ENCODE assay signal across 14 mouse cellular contexts in genomic region chr17:13199880-13200409, GRCm38 (mm10). TPM values are rescaled to one million over a fixed set of nuclear protein-coding genes. Genes with fewer than 3 reads are reported as not detected.
DNase-seq lines count a peak whose midpoint lies in the region; ATAC-seq lines count a peak whose summit lies in the region.
"Not testable (repeated sequence)": the region's sequence is repeated elsewhere in the genome, so short reads cannot be mapped to it uniquely, and the experiment has no call there.
"Had no signal": no experiment of that assay in that cellular context is flagged by ENCODE, and none has a peak within 500 bp of the region (broad histone marks: within the 10 kb centered on the region; RNA-seq: fewer than 3 reads in every experiment).

No protein-coding gene starts in this region.

- peak; percentile 74 for DNase-seq in MN1 (ENCODE audit: low spot score)
- peak; percentile 80 for DNase-seq in embryonic facial prominence, embryonic 14.5 days (ENCODE audit: low spot score)
- DNase-seq in kidney, postnatal 4 days = peak; percentile 30 to 33
- DNase-seq in liver, embryonic 13.5 days = not testable (repeated sequence)
- peak; percentile 30 for DNase-seq in right cerebral cortex, postnatal 14 days

- H3K27me3 ChIP-seq in embryonic facial prominence, embryonic 14.5 days (replicated peaks; ENCODE audit: control insufficient read depth, insufficient read depth, low read length); heart, embryonic 12.5 days (replicated peaks); hindbrain, embryonic 15.5 days; liver, embryonic 13.5 days; midbrain, embryonic 13.5 days: not testable (repeated sequence)

- not testable (repeated sequence) for H3K4me2 ChIP-seq in embryonic facial prominence, embryonic 14.5 days (ENCODE audit: low read depth, low read length); heart, embryonic 12.5 days; hindbrain, embryonic 15.5 days; liver, embryonic 13.5 days; midbrain, embryonic 13.5 days (replicated peaks)

- H3K27ac ChIP-seq in embryonic facial prominence, embryonic 14.5 days (replicated peaks; ENCODE audit: low read depth, low read length); heart, embryonic 12.5 days (ENCODE audit: poor library complexity, severe bottlenecking); hindbrain, embryonic 15.5 days (replicated peaks); liver, embryonic 13.5 days; midbrain, embryonic 13.5 days: not testable (repeated sequence)

- not testable (repeated sequence) for H3K4me3 ChIP-seq in embryonic facial prominence, embryonic 14.5 days (ENCODE audit: low read depth, low read length); heart, embryonic 12.5 days; hindbrain, embryonic 15.5 days; liver, embryonic 13.5 days (replicated peaks); midbrain, embryonic 13.5 days (replicated peaks)

- 71% methylated on average over 8 of the region's 9 CpGs for WGBS in embryonic facial prominence, embryonic 14.5 days
- WGBS in heart, embryonic 12.5 days = 73% methylated on average over 8 of the region's 9 CpGs
- WGBS in hindbrain, embryonic 15.5 days = 75% methylated on average over 8 of the region's 9 CpGs
- WGBS in liver, embryonic 13.5 days (ENCODE audit: insufficient replicate concordance) = 66% methylated on average over 8 of the region's 9 CpGs
- 80% methylated on average over 8 of the region's 9 CpGs for WGBS in midbrain, embryonic 13.5 days

- peak; percentile 67 for ATAC-seq in embryonic facial prominence, embryonic 14.5 days (ENCODE audit: low read depth)
- ATAC-seq in heart, embryonic 12.5 days (ENCODE audit: insufficient number of reproducible peaks, low FRiP score) = 0 out of 2 replicates have a peak, but pooled peaks have one; percentile 37
- peak; percentile 76; the same call in 1 of the 2 replicates for ATAC-seq in hindbrain, embryonic 15.5 days (ENCODE audit: low FRiP score, low read depth)
- peak; percentile 15; the same call in 1 of the 2 replicates for ATAC-seq in liver, embryonic 13.5 days (ENCODE audit: low read depth)
- ATAC-seq in midbrain, embryonic 13.5 days = peak; percentile 85

- not testable (repeated sequence) for H3K9ac ChIP-seq in embryonic facial prominence, embryonic 14.5 days (ENCODE audit: low read depth, low read length); heart, embryonic 12.5 days; hindbrain, embryonic 15.5 days; liver, embryonic 13.5 days; midbrain, embryonic 13.5 days (replicated peaks)

- H3K36me3 ChIP-seq in embryonic facial prominence, embryonic 14.5 days (ENCODE audit: control insufficient read depth, insufficient read depth, low read length); heart, embryonic 12.5 days; hindbrain, embryonic 15.5 days; liver, embryonic 13.5 days; midbrain, embryonic 13.5 days: not testable (repeated sequence)

- H3K4me1 ChIP-seq in embryonic facial prominence, embryonic 14.5 days (ENCODE audit: control insufficient read depth, insufficient read depth, low read length); heart, embryonic 12.5 days (replicated peaks); hindbrain, embryonic 15.5 days (replicated peaks); liver, embryonic 13.5 days (replicated peaks); midbrain, embryonic 13.5 days (replicated peaks): not testable (repeated sequence)

- H3K9me3 ChIP-seq in embryonic facial prominence, embryonic 14.5 days (ENCODE audit: control insufficient read depth, low read length) = peaks cover 18% of the 10 kb centered on the region
- peaks cover 46% of the 10 kb centered on the region for H3K9me3 ChIP-seq in heart, embryonic 12.5 days (replicated peaks)
- H3K9me3 ChIP-seq in hindbrain, embryonic 15.5 days = peaks cover 30% of the 10 kb centered on the region
- H3K9me3 ChIP-seq in liver, embryonic 13.5 days (replicated peaks) = peaks cover 36% of the 10 kb centered on the region
- peaks cover 42% of the 10 kb centered on the region for H3K9me3 ChIP-seq in midbrain, embryonic 13.5 days

RNA-seq across cellular contexts. Expression of gene Smok2a, which starts 21.0 kb away (rescaled TPM):
- not detected in 2 replicates for polyA plus RNA-seq in embryonic facial prominence, embryonic 14.5 days (2014; fragmentation: Nextera tagmentation; extraction: Ambion mirVana)
- not detected in 2 replicates for polyA plus RNA-seq in heart, embryonic 12.5 days (2016; fragmentation: Nextera tagmentation; extraction: Ambion mirVana)
- not detected in 2 replicates for polyA plus RNA-seq in hindbrain, embryonic 15.5 days (2015; fragmentation: Nextera tagmentation; extraction: Ambion mirVana)
- polyA plus RNA-seq in liver, embryonic 13.5 days (2015; fragmentation: Nextera tagmentation; extraction: Ambion mirVana) = not detected in 2 replicates
- polyA plus RNA-seq in midbrain, embryonic 13.5 days (2015; fragmentation: Nextera tagmentation; extraction: Ambion mirVana) = not detected in 2 replicates
- polyA plus RNA-seq: cerebellum, adult 2 months; erythroblast, embryonic 14.5 days; kidney, adult 2 months; liver, embryonic 15.5 days; small intestine, adult 2 months; stomach, embryonic 14.5 days had no signal

RNA-seq across cellular contexts. Expression of gene Smok2b, which starts 30.1 kb away (rescaled TPM):
- polyA plus RNA-seq in embryonic facial prominence, embryonic 14.5 days (2014; fragmentation: Nextera tagmentation; extraction: Ambion mirVana) = not detected in 2 replicates
- polyA plus RNA-seq in heart, embryonic 12.5 days (2016; fragmentation: Nextera tagmentation; extraction: Ambion mirVana) = not detected in 2 replicates
- polyA plus RNA-seq in hindbrain, embryonic 15.5 days (2015; fragmentation: Nextera tagmentation; extraction: Ambion mirVana) = not detected in 2 replicates
- not detected in 2 replicates for polyA plus RNA-seq in liver, embryonic 13.5 days (2015; fragmentation: Nextera tagmentation; extraction: Ambion mirVana)
- not detected in 2 replicates for polyA plus RNA-seq in midbrain, embryonic 13.5 days (2015; fragmentation: Nextera tagmentation; extraction: Ambion mirVana)
- polyA plus RNA-seq: cerebellum, adult 2 months; erythroblast, embryonic 14.5 days; kidney, adult 2 months; liver, embryonic 15.5 days; small intestine, adult 2 months; stomach, embryonic 14.5 days had no signal

Comparison
In these comparisons a context has a peak if more than half of its experiments do, and no peak if none do; other contexts are left out.
1. ATAC-seq: peak in every context shown above with its lines; median percentile 85 in midbrain, embryonic 13.5 days; 76 in hindbrain, embryonic 15.5 days; 67 in embryonic facial prominence, embryonic 14.5 days; 37 in heart, embryonic 12.5 days; 15 in liver, embryonic 13.5 days.